10 mouse cellular contexts compared by ENCODE assay signal in genomic region chr9:109122553-109123085, GRCm38 (mm10). TPM values are rescaled to one million over a fixed set of nuclear protein-coding genes. Genes with fewer than 3 reads are reported as not detected.
DNase-seq lines count a peak whose midpoint lies in the region; ATAC-seq and TF ChIP-seq lines count a peak whose summit lies in the region.
"Had no signal": no experiment of that assay in that cellular context is flagged by ENCODE, and none has a peak within 500 bp of the region (broad histone marks: within the 10 kb centered on the region; RNA-seq: fewer than 3 reads in every experiment).

No protein-coding gene starts in this region.

- peaks cover 5% of the 10 kb centered on the region; the same call in 1 of the 2 replicates for H3K36me3 ChIP-seq in liver, postnatal 0 days (replicated peaks; ENCODE audit: insufficient read depth, low read length)
- H3K36me3 ChIP-seq in liver, embryonic 12.5 days: peaks cover 10% of the 10 kb centered on the region; the same call in 1 of the 2 replicates

- no peak overlapping the region for H3K9ac ChIP-seq in liver, postnatal 0 days (replicated peaks)
- H3K9ac ChIP-seq in liver, embryonic 12.5 days: no peak overlapping the region

- peak; percentile 74 for TF ChIP-seq CTCF in liver, postnatal 0 days (IDR thresholded peaks at IDR 0.05; ENCODE audit: low read depth)

- DNase-seq in frontal cortex, postnatal 10 days (ENCODE audit: low spot score in 2 of 2): no peak
- DNase-seq in liver, postnatal 0 days: peak; percentile 27
- DNase-seq in cerebellum, adult 8-10 months: peak; percentile 26
- DNase-seq in layer of hippocampus, postnatal 10 days (ENCODE audit: low spot score in 2 of 2): peak; percentile 49 to 61
- peak; percentile 37 for DNase-seq in retina, postnatal 7 days (ENCODE audit: low read depth, low spot score)
- DNase-seq in adrenal gland, adult 2 months: no peak

- H3K4me2 ChIP-seq in liver, postnatal 0 days (ENCODE audit: low read depth, low read length): no peak overlapping the region
- H3K4me2 ChIP-seq in liver, embryonic 12.5 days: no peak overlapping the region

- 41% methylated on average over 2 of the region's 2 CpGs for WGBS in liver, postnatal 0 days (ENCODE audit: insufficient replicate concordance)
- WGBS in liver, embryonic 12.5 days (ENCODE audit: insufficient replicate concordance): 40% methylated on average over 2 of the region's 2 CpGs

- H3K27me3 ChIP-seq in liver, postnatal 0 days (ENCODE audit: insufficient read depth, low read length): no peaks in the 10 kb centered on the region
- H3K27me3 ChIP-seq in liver, embryonic 12.5 days (replicated peaks): no peaks in the 10 kb centered on the region

- no peak overlapping the region for H3K27ac ChIP-seq in liver, postnatal 0 days (ENCODE audit: low read depth)
- no peak overlapping the region for H3K27ac ChIP-seq in liver, embryonic 12.5 days

- TF ChIP-seq EP300 in liver, postnatal 0 days (IDR thresholded peaks at IDR 0.05; ENCODE audit: low read depth): no peak

- H3K4me3 ChIP-seq in liver, postnatal 0 days (ENCODE audit: low read depth, low read length): no peak overlapping the region
- H3K4me3 ChIP-seq in liver, embryonic 12.5 days: no peak overlapping the region

- ATAC-seq in frontal cortex, adult (ENCODE audit: low TSS enrichment): peak; percentile 55; the same call in 1 of the 2 replicates
- no peak for ATAC-seq in liver, postnatal 0 days
- ATAC-seq in liver, embryonic 12.5 days: no peak

- H3K9me3 ChIP-seq in liver, postnatal 0 days (ENCODE audit: low read length): no peaks in the 10 kb centered on the region
- H3K9me3 ChIP-seq in liver, embryonic 12.5 days (replicated peaks): no peaks in the 10 kb centered on the region

- 0 out of 2 replicates have a peak, but pooled peaks cover 3% of the 10 kb centered on the region for H3K4me1 ChIP-seq in liver, postnatal 0 days (ENCODE audit: insufficient read depth)
- H3K4me1 ChIP-seq in liver, embryonic 12.5 days: no peaks in the 10 kb centered on the region

RNA-seq across cellular contexts. Expression of gene Plxnb1, which starts 27.4 kb away (rescaled TPM):
- 1.9 and 2.2 TPM in 2 replicates for polyA plus RNA-seq in liver, postnatal 0 days (2015; fragmentation: Nextera tagmentation; extraction: Ambion mirVana)
- polyA plus RNA-seq in liver, embryonic 12.5 days (2016; fragmentation: Nextera tagmentation; extraction: Ambion mirVana): 4.9 TPM in 2 replicates
- 10 to 100 TPM; 87.8 to 89.8 TPM for total RNA-seq in layer of hippocampus, postnatal 10 days (2021)
- 10 to 100 TPM; 75.7 to 82.0 TPM for total RNA-seq in adrenal gland, adult 2 months (2021)
- 89.9 and 110 TPM in 2 replicates for polyA plus RNA-seq in adrenal gland, adult 2 months (2012; rRNA removed)

RNA-seq across cellular contexts. Expression of gene Fbxw21, which starts 39.2 kb away (rescaled TPM):
- polyA plus RNA-seq in liver, postnatal 0 days (2015; fragmentation: Nextera tagmentation; extraction: Ambion mirVana): not detected in 2 replicates
- polyA plus RNA-seq in liver, embryonic 12.5 days (2016; fragmentation: Nextera tagmentation; extraction: Ambion mirVana): not detected in 2 replicates
- not detected for total RNA-seq in layer of hippocampus, postnatal 10 days (2021)
- not detected for total RNA-seq in adrenal gland, adult 2 months (2021)
- polyA plus RNA-seq in adrenal gland, adult 2 months (2012; rRNA removed): not detected in 2 replicates
- polyA plus RNA-seq: heart, embryonic 14.5 days; stomach, embryonic 14.5 days had no signal

RNA-seq across cellular contexts. Expression of gene Tma7, which starts 40.2 kb away (rescaled TPM):
- 283 and 284 TPM in 2 replicates for polyA plus RNA-seq in liver, postnatal 0 days (2015; fragmentation: Nextera tagmentation; extraction: Ambion mirVana)
- 522 and 538 TPM in 2 replicates for polyA plus RNA-seq in liver, embryonic 12.5 days (2016; fragmentation: Nextera tagmentation; extraction: Ambion mirVana)
- total RNA-seq in layer of hippocampus, postnatal 10 days (2021): 100 to 1,000 TPM; 331 to 333 TPM
- total RNA-seq in adrenal gland, adult 2 months (2021): 100 to 1,000 TPM; 393 to 485 TPM
- 6.9 and 9.6 TPM in 2 replicates for polyA plus RNA-seq in adrenal gland, adult 2 months (2012; rRNA removed)

RNA-seq across cellular contexts. Expression of gene Ccdc51, which starts 40.3 kb away (rescaled TPM):
- polyA plus RNA-seq in liver, postnatal 0 days (2015; fragmentation: Nextera tagmentation; extraction: Ambion mirVana): 8.9 and 9.1 TPM in 2 replicates
- polyA plus RNA-seq in liver, embryonic 12.5 days (2016; fragmentation: Nextera tagmentation; extraction: Ambion mirVana): 14.5 and 15.3 TPM in 2 replicates
- 1 to 10 TPM; 6.1 to 7.3 TPM for total RNA-seq in layer of hippocampus, postnatal 10 days (2021)
- 10 to 100 TPM in 1 of 2 experiments, 1 to 10 TPM in 1; 9.2 to 18.9 TPM for total RNA-seq in adrenal gland, adult 2 months (2021)
- 11.4 and 12.6 TPM in 2 replicates for polyA plus RNA-seq in adrenal gland, adult 2 months (2012; rRNA removed)

RNA-seq across cellular contexts. Expression of gene Atrip, which starts 48.7 kb away (rescaled TPM):
- 6.1 and 6.7 TPM in 2 replicates for polyA plus RNA-seq in liver, postnatal 0 days (2015; fragmentation: Nextera tagmentation; extraction: Ambion mirVana)
- 18.6 and 19.4 TPM in 2 replicates for polyA plus RNA-seq in liver, embryonic 12.5 days (2016; fragmentation: Nextera tagmentation; extraction: Ambion mirVana)
- 10 to 100 TPM; 28.5 to 29.9 TPM for total RNA-seq in layer of hippocampus, postnatal 10 days (2021)
- total RNA-seq in adrenal gland, adult 2 months (2021): 10 to 100 TPM; 12.5 to 17.5 TPM
- polyA plus RNA-seq in adrenal gland, adult 2 months (2012; rRNA removed): 22.3 and 25.3 TPM in 2 replicates

Comparison
In these comparisons a context has a peak if more than half of its experiments do, and no peak if none do; other contexts are left out.
1. DNase-seq: peak in liver, postnatal 0 days (single experiment), cerebellum, adult 8-10 months (single experiment), layer of hippocampus, postnatal 10 days (2 of 2) and retina, postnatal 7 days (single experiment); none in frontal cortex, postnatal 10 days (0 of 2) and adrenal gland, adult 2 months (single experiment).
2. RNA of gene Plxnb1, which starts 27.4 kb away (polyA plus RNA-seq): 89.9 to 110 TPM in adrenal gland, adult 2 months; 4.9 TPM in liver, embryonic 12.5 days and 1.9 to 2.2 TPM in liver, postnatal 0 days; every median in the first group is over 10 times any median in the second.
3. RNA of gene Tma7, which starts 40.2 kb away (polyA plus RNA-seq): 522 to 538 TPM in liver, embryonic 12.5 days and 283 to 284 TPM in liver, postnatal 0 days; 6.9 to 9.6 TPM in adrenal gland, adult 2 months; every median in the first group is over 10 times any median in the second.